8 mouse cellular contexts compared by ENCODE assay signal in the genomic region with DNA sequence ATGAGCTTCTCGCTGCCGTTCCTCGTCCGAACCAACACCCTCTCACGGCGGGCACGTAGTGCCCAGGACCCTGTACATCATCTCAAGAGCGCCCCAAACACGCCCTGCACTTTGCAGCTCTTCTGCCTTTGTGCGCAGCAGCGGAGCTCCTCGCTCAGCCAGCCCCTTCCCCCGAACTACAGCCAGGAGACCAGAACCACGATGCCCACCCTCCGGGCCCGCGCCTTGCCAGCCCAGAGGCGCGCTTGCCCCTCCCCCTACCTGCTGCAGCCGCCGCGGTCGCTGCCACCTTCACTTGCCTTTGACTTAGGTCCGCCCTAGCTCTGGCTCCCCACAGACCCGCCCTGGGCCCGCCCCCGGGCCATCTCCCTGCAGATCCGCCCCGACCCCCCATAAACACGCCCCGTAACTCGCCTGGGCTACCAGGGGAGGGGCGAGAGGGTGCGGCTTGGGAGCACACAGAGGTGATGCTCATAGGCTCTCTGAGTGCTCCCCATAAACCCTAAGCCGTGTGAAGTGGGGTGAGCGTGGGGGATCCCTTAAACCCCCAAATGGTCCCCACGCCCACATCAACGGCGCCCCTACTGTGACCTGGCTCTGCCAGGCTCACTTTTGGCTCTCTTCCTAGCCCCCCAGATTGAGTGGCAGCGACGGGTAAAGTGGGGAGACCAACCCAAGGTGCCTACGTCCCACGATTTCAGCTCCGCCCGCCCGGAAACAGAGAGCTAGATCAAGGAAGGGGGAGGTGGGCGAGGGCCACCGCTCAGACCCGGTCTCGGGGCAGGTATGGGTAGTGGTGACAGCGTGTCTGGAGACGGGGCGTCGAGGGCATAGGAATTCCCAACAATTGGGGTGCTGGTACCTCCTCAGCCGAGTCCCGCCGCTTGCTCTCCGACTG. TPM values are rescaled to one million over a fixed set of nuclear protein-coding genes. Genes with fewer than 3 reads are reported as not detected.
DNase-seq lines count a peak whose midpoint lies in the region; ATAC-seq and TF ChIP-seq lines count a peak whose summit lies in the region.

No protein-coding gene starts in this region.

- H3K9me3 ChIP-seq in embryonic facial prominence, embryonic 14.5 days (ENCODE audit: control insufficient read depth, low read length), result no peaks in the 10 kb centered on the region
- no peaks in the 10 kb centered on the region for H3K9me3 ChIP-seq in limb, embryonic 12.5 days
- H3K9me3 ChIP-seq in midbrain, embryonic 12.5 days, result no peaks in the 10 kb centered on the region

- 2% methylated on average over 46 of the region's 58 CpGs for WGBS in embryonic facial prominence, embryonic 14.5 days
- WGBS in limb, embryonic 12.5 days, result under 1% methylated on average over 58 of the region's 58 CpGs
- WGBS in midbrain, embryonic 12.5 days, result under 1% methylated on average over 57 of the region's 58 CpGs
- WGBS in small intestine, adult 2 months, result under 1% methylated on average over 58 of the region's 58 CpGs

- peak overlapping the region; percentile 64 for H3K4me3 ChIP-seq in embryonic facial prominence, embryonic 14.5 days (ENCODE audit: low read depth, low read length)
- H3K4me3 ChIP-seq in limb, embryonic 12.5 days (replicated peaks), result peak overlapping the region; percentile 64
- peak overlapping the region; percentile 63 for H3K4me3 ChIP-seq in midbrain, embryonic 12.5 days
- H3K4me3 ChIP-seq in small intestine, adult 2 months (ENCODE audit: low read depth, low read length), result peak overlapping the region; percentile 85

- TF ChIP-seq POLR2A in small intestine, adult 2 months (IDR thresholded peaks at IDR 0.05; ENCODE audit: low read depth, low read length), result peak; percentile 52

- ATAC-seq in embryonic facial prominence, embryonic 14.5 days (ENCODE audit: low read depth), result peak; percentile 86
- peak; percentile 64 for ATAC-seq in limb, embryonic 12.5 days (ENCODE audit: insufficient number of reproducible peaks, insufficient read depth, low FRiP score, low TSS enrichment, low read depth)
- ATAC-seq in midbrain, embryonic 12.5 days (ENCODE audit: low FRiP score, low read depth), result peak; percentile 64

- H3K4me2 ChIP-seq in embryonic facial prominence, embryonic 14.5 days (ENCODE audit: low read depth, low read length), result peak overlapping the region; percentile 99
- peak overlapping the region; percentile 98 for H3K4me2 ChIP-seq in limb, embryonic 12.5 days
- peak overlapping the region; percentile 100 for H3K4me2 ChIP-seq in midbrain, embryonic 12.5 days (replicated peaks)

- DNase-seq in adrenal gland, postnatal 36 days, result peak; percentile 91 to 95
- peak; percentile 87 for DNase-seq in embryonic facial prominence, embryonic 14.5 days (ENCODE audit: low spot score)
- peak; percentile 89 to 92 for DNase-seq in heart, adult 9 months (ENCODE audit: low spot score in 2 of 2)
- DNase-seq in kidney, adult 8-10 months, result peak; percentile 84 to 90
- DNase-seq in c-Kit-positive CD71-positive TER-119-positive erythroid progenitor cells, embryonic 14.5 days (ENCODE audit: low spot score), result no peak

- no peaks in the 10 kb centered on the region for H3K27me3 ChIP-seq in embryonic facial prominence, embryonic 14.5 days (replicated peaks; ENCODE audit: control insufficient read depth, insufficient read depth, low read length)
- H3K27me3 ChIP-seq in limb, embryonic 12.5 days, result peaks cover 16% of the 10 kb centered on the region
- peaks cover 44% of the 10 kb centered on the region for H3K27me3 ChIP-seq in midbrain, embryonic 12.5 days
- no peaks in the 10 kb centered on the region for H3K27me3 ChIP-seq in small intestine, adult 2 months (ENCODE audit: control insufficient read depth, insufficient read depth, low read length)

- no peak for TF ChIP-seq CTCF in small intestine, adult 2 months (IDR thresholded peaks at IDR 0.05; ENCODE audit: extremely low read depth, insufficient read length, insufficient replicate concordance, low read depth, low read length)

- H3K4me1 ChIP-seq in embryonic facial prominence, embryonic 14.5 days (ENCODE audit: control insufficient read depth, insufficient read depth, low read length), result peaks cover 12% of the 10 kb centered on the region
- H3K4me1 ChIP-seq in limb, embryonic 12.5 days (replicated peaks), result peaks cover 19% of the 10 kb centered on the region
- H3K4me1 ChIP-seq in midbrain, embryonic 12.5 days, result peaks cover 25% of the 10 kb centered on the region
- H3K4me1 ChIP-seq in small intestine, adult 2 months (ENCODE audit: control insufficient read depth, insufficient read depth, insufficient read length, low read length), result peaks cover 11% of the 10 kb centered on the region

- H3K27ac ChIP-seq in embryonic facial prominence, embryonic 14.5 days (replicated peaks; ENCODE audit: low read depth, low read length), result peak overlapping the region; percentile 86
- H3K27ac ChIP-seq in limb, embryonic 12.5 days, result peak overlapping the region; percentile 80
- no peak overlapping the region for H3K27ac ChIP-seq in midbrain, embryonic 12.5 days (replicated peaks)
- H3K27ac ChIP-seq in small intestine, adult 2 months (ENCODE audit: insufficient read depth, low read depth, low read length), result peak overlapping the region; percentile 72

- peak overlapping the region; percentile 69 for H3K9ac ChIP-seq in embryonic facial prominence, embryonic 14.5 days (ENCODE audit: low read depth, low read length)
- peak overlapping the region; percentile 72 for H3K9ac ChIP-seq in limb, embryonic 12.5 days (replicated peaks)
- H3K9ac ChIP-seq in midbrain, embryonic 12.5 days (replicated peaks), result peak overlapping the region; percentile 60

- peaks cover 6% of the 10 kb centered on the region; the same call in 1 of the 2 replicates for H3K36me3 ChIP-seq in embryonic facial prominence, embryonic 14.5 days (ENCODE audit: control insufficient read depth, insufficient read depth, low read length)
- H3K36me3 ChIP-seq in limb, embryonic 12.5 days, result no peaks in the 10 kb centered on the region
- no peaks in the 10 kb centered on the region for H3K36me3 ChIP-seq in midbrain, embryonic 12.5 days
- H3K36me3 ChIP-seq in small intestine, adult 2 months (ENCODE audit: control insufficient read depth, insufficient read depth, low read length), result no peaks in the 10 kb centered on the region

RNA-seq across cellular contexts. Expression of gene Ndrg2, which starts 0.6 kb away (rescaled TPM):
- 100 to 1,000 TPM; 233 to 255 TPM for total RNA-seq in adrenal gland, postnatal 36 days (2021)
- 47.5 and 57.5 TPM in 2 replicates for polyA plus RNA-seq in embryonic facial prominence, embryonic 14.5 days (2014; fragmentation: Nextera tagmentation; extraction: Ambion mirVana)
- 35.4 and 35.7 TPM in 2 replicates for polyA plus RNA-seq in limb, embryonic 12.5 days (2016; fragmentation: Nextera tagmentation; extraction: Ambion mirVana)
- 21.6 and 24.0 TPM in 2 replicates for polyA plus RNA-seq in midbrain, embryonic 12.5 days (2016; fragmentation: Nextera tagmentation; extraction: Ambion mirVana)
- polyA plus RNA-seq in small intestine, adult 2 months (2012; rRNA removed), result 23.7 and 32.9 TPM in 2 replicates

RNA-seq across cellular contexts. Expression of gene Tppp2, which starts 4.9 kb away (rescaled TPM):
- not detected for total RNA-seq in adrenal gland, postnatal 36 days (2021)
- not detected in 2 replicates for polyA plus RNA-seq in embryonic facial prominence, embryonic 14.5 days (2014; fragmentation: Nextera tagmentation; extraction: Ambion mirVana)
- not detected in 2 replicates for polyA plus RNA-seq in limb, embryonic 12.5 days (2016; fragmentation: Nextera tagmentation; extraction: Ambion mirVana)
- not detected in 2 replicates for polyA plus RNA-seq in midbrain, embryonic 12.5 days (2016; fragmentation: Nextera tagmentation; extraction: Ambion mirVana)
- not detected in 2 replicates for polyA plus RNA-seq in small intestine, adult 2 months (2012; rRNA removed)

RNA-seq across cellular contexts. Expression of gene Rnase13, which starts 9.3 kb away (rescaled TPM):
- total RNA-seq in adrenal gland, postnatal 36 days (2021), result not detected
- polyA plus RNA-seq in embryonic facial prominence, embryonic 14.5 days (2014; fragmentation: Nextera tagmentation; extraction: Ambion mirVana), result not detected in 2 replicates
- polyA plus RNA-seq in limb, embryonic 12.5 days (2016; fragmentation: Nextera tagmentation; extraction: Ambion mirVana), result not detected in 2 replicates
- polyA plus RNA-seq in midbrain, embryonic 12.5 days (2016; fragmentation: Nextera tagmentation; extraction: Ambion mirVana), result not detected in 2 replicates
- not detected in 2 replicates for polyA plus RNA-seq in small intestine, adult 2 months (2012; rRNA removed)

RNA-seq across cellular contexts. Expression of gene Slc39a2, which starts 20.6 kb away (rescaled TPM):
- under 1 TPM; 0.33 to 0.99 TPM for total RNA-seq in adrenal gland, postnatal 36 days (2021)
- polyA plus RNA-seq in embryonic facial prominence, embryonic 14.5 days (2014; fragmentation: Nextera tagmentation; extraction: Ambion mirVana), result 1.3 and 1.5 TPM in 2 replicates
- polyA plus RNA-seq in limb, embryonic 12.5 days (2016; fragmentation: Nextera tagmentation; extraction: Ambion mirVana), result 0.48 and 0.74 TPM in 2 replicates
- 1.2 and 1.6 TPM in 2 replicates for polyA plus RNA-seq in midbrain, embryonic 12.5 days (2016; fragmentation: Nextera tagmentation; extraction: Ambion mirVana)
- polyA plus RNA-seq in small intestine, adult 2 months (2012; rRNA removed), result 0.30 and 0.61 TPM in 2 replicates

RNA-seq across cellular contexts. Expression of gene Mettl17, which starts 28.7 kb away (rescaled TPM):
- total RNA-seq in adrenal gland, postnatal 36 days (2021), result 10 to 100 TPM; 22.1 to 39.7 TPM
- 30.6 and 36.5 TPM in 2 replicates for polyA plus RNA-seq in embryonic facial prominence, embryonic 14.5 days (2014; fragmentation: Nextera tagmentation; extraction: Ambion mirVana)
- 59.9 and 64.0 TPM in 2 replicates for polyA plus RNA-seq in limb, embryonic 12.5 days (2016; fragmentation: Nextera tagmentation; extraction: Ambion mirVana)
- 61.9 and 68.0 TPM in 2 replicates for polyA plus RNA-seq in midbrain, embryonic 12.5 days (2016; fragmentation: Nextera tagmentation; extraction: Ambion mirVana)
- polyA plus RNA-seq in small intestine, adult 2 months (2012; rRNA removed), result 11.2 and 16.9 TPM in 2 replicates
